Mouse (Mus musculus): Measurements from ENCODE around the gene Atg10. TPM values are rescaled to one million over a fixed set of nuclear protein-coding genes. Genes with fewer than 3 reads are reported as not detected.

Gene Atg10
- total and polyA plus RNA-seq, 2 experiments from 2014 or later: 3.2 to 13.2 TPM

- no peak overlapping the region for H3K4me2 ChIP-seq (ENCODE audit: low read depth, low read length, poor library complexity, severe bottlenecking)
- no peak overlapping the region for H3K4me3 ChIP-seq (ENCODE audit: low read depth, low read length)
- no peaks in the 10 kb centered on the region for H3K36me3 ChIP-seq (ENCODE audit: insufficient read depth, low read length)
- H3K4me1 ChIP-seq (ENCODE audit: insufficient read depth, low read length): no peaks in the 10 kb centered on the region
- H3K27me3 ChIP-seq (ENCODE audit: insufficient read depth, low read length): no peaks in the 10 kb centered on the region
- 62% methylated on average over 10 of the region's 10 CpGs for WGBS
- H3K9ac ChIP-seq (replicated peaks; ENCODE audit: low read length, poor library complexity, severe bottlenecking): no peak overlapping the region
- no peak for TF ChIP-seq CTCF (IDR thresholded peaks at IDR 0.05)
- no peak overlapping the region for H3K27ac ChIP-seq (ENCODE audit: low read depth, low read length)
- no peak for ATAC-seq (ENCODE audit: low FRiP score)
- H3K9me3 ChIP-seq (ENCODE audit: low read length): no peaks in the 10 kb centered on the region
- no peak for DNase-seq (ENCODE audit: low spot score)
Observed at GRCm38 (mm10) chr13:90962836-90963760, 260.7 kb downstream of the Atg10 start.

- ATAC-seq (ENCODE audit: low FRiP score): no peak
- no peaks in the 10 kb centered on the region for H3K4me1 ChIP-seq (ENCODE audit: insufficient read depth, low read length)
- H3K4me2 ChIP-seq (ENCODE audit: low read depth, low read length, poor library complexity, severe bottlenecking): no peak overlapping the region
- WGBS: 33% methylated on average over 8 of the region's 8 CpGs
- H3K4me3 ChIP-seq (ENCODE audit: low read depth, low read length): no peak overlapping the region
- H3K9me3 ChIP-seq (ENCODE audit: low read length): no peaks in the 10 kb centered on the region
- H3K27me3 ChIP-seq (ENCODE audit: insufficient read depth, low read length): no peaks in the 10 kb centered on the region
- H3K9ac ChIP-seq (replicated peaks; ENCODE audit: low read length, poor library complexity, severe bottlenecking): no peak overlapping the region
- no peak overlapping the region for H3K27ac ChIP-seq (ENCODE audit: low read depth, low read length)
- TF ChIP-seq CTCF (IDR thresholded peaks at IDR 0.05): no peak
- no peak for DNase-seq (ENCODE audit: low spot score)
- H3K36me3 ChIP-seq (ENCODE audit: insufficient read depth, low read length): no peaks in the 10 kb centered on the region
Observed at GRCm38 (mm10) chr13:90960591-90960990, 263.2 kb downstream of the Atg10 start.

- WGBS: 21% methylated on average over 2 of the region's 2 CpGs
- ATAC-seq (ENCODE audit: low FRiP score): no peak
Observed at GRCm38 (mm10) chr13:90958894-90959293, 264.9 kb downstream of the Atg10 start.

GRCm38 (mm10) chr13:90939600-90939999, 284.2 kb downstream of the Atg10 start:
- no peaks in the 10 kb centered on the region for H3K27me3 ChIP-seq (ENCODE audit: insufficient read depth, low read length)
- no peak for TF ChIP-seq CTCF (IDR thresholded peaks at IDR 0.05)
- no peaks in the 10 kb centered on the region for H3K36me3 ChIP-seq (ENCODE audit: insufficient read depth, low read length)
- no peak overlapping the region for H3K4me2 ChIP-seq (ENCODE audit: low read depth, low read length, poor library complexity, severe bottlenecking)
- no peak overlapping the region for H3K4me3 ChIP-seq (ENCODE audit: low read depth, low read length)
- 86% methylated on average over 5 of the region's 5 CpGs for WGBS
- H3K4me1 ChIP-seq (ENCODE audit: insufficient read depth, low read length): no peaks in the 10 kb centered on the region
- ATAC-seq (ENCODE audit: low FRiP score) (no peak), DNase-seq (ENCODE audit: low spot score) (no peak)
- H3K9me3 ChIP-seq (ENCODE audit: low read length): no peaks in the 10 kb centered on the region
- no peak overlapping the region for H3K27ac ChIP-seq (ENCODE audit: low read depth, low read length)
- no peak overlapping the region for H3K9ac ChIP-seq (replicated peaks; ENCODE audit: low read length, poor library complexity, severe bottlenecking)

More at GRCm38 (mm10) chr13:90958894-90959293, 264.9 kb downstream of the Atg10 start:
- peak; percentile 44 for DNase-seq (ENCODE audit: low spot score)
- Histone ChIP-seq H3K4me1 (ENCODE audit: insufficient read depth, low read length) (no peaks in the 10 kb centered on the region), H3K27me3 (ENCODE audit: insufficient read depth, low read length) (no peaks in the 10 kb centered on the region), H3K9ac (replicated peaks; ENCODE audit: low read length, poor library complexity, severe bottlenecking) (no peak overlapping the region), H3K9me3 (ENCODE audit: low read length) (no peaks in the 10 kb centered on the region), H3K36me3 (ENCODE audit: insufficient read depth, low read length) (no peaks in the 10 kb centered on the region), H3K4me2 (ENCODE audit: low read depth, low read length, poor library complexity, severe bottlenecking) (no peak overlapping the region), H3K27ac (ENCODE audit: low read depth, low read length) (no peak overlapping the region), H3K4me3 (ENCODE audit: low read depth, low read length) (no peak overlapping the region)
- TF ChIP-seq CTCF (IDR thresholded peaks at IDR 0.05): no peak

- Histone ChIP-seq H3K27ac (ENCODE audit: low read depth, low read length) (no peak overlapping the region), H3K27me3 (ENCODE audit: insufficient read depth, low read length) (no peaks in the 10 kb centered on the region), H3K4me3 (ENCODE audit: low read depth, low read length) (no peak overlapping the region), H3K36me3 (ENCODE audit: insufficient read depth, low read length) (no peaks in the 10 kb centered on the region), H3K4me2 (ENCODE audit: low read depth, low read length, poor library complexity, severe bottlenecking) (no peak overlapping the region), H3K9me3 (ENCODE audit: low read length) (no peaks in the 10 kb centered on the region), H3K9ac (replicated peaks; ENCODE audit: low read length, poor library complexity, severe bottlenecking) (no peak overlapping the region), H3K4me1 (ENCODE audit: insufficient read depth, low read length) (no peaks in the 10 kb centered on the region)
- 67% methylated on average over 6 of the region's 6 CpGs for WGBS
- no peak for ATAC-seq (ENCODE audit: low FRiP score)
- no peak for TF ChIP-seq CTCF (IDR thresholded peaks at IDR 0.05)
- no peak for DNase-seq (ENCODE audit: low spot score)
Observed at GRCm38 (mm10) chr13:90939192-90939591, 284.6 kb downstream of the Atg10 start.

GRCm38 (mm10) chr13:90935852-90936251, 287.9 kb downstream of the Atg10 start:
- ATAC-seq (ENCODE audit: low FRiP score) (no peak), DNase-seq (ENCODE audit: low spot score) (no peak)
- no peaks in the 10 kb centered on the region for H3K4me1 ChIP-seq (ENCODE audit: insufficient read depth, low read length)
- TF ChIP-seq CTCF (IDR thresholded peaks at IDR 0.05): no peak
- no peaks in the 10 kb centered on the region for H3K36me3 ChIP-seq (ENCODE audit: insufficient read depth, low read length)
- no peaks in the 10 kb centered on the region for H3K9me3 ChIP-seq (ENCODE audit: low read length)
- no peak overlapping the region for H3K27ac ChIP-seq (ENCODE audit: low read depth, low read length)
- H3K4me2 ChIP-seq (ENCODE audit: low read depth, low read length, poor library complexity, severe bottlenecking): no peak overlapping the region
- no peaks in the 10 kb centered on the region for H3K27me3 ChIP-seq (ENCODE audit: insufficient read depth, low read length)
- no peak overlapping the region for H3K9ac ChIP-seq (replicated peaks; ENCODE audit: low read length, poor library complexity, severe bottlenecking)
- 91% methylated on average over 7 of the region's 7 CpGs for WGBS
- H3K4me3 ChIP-seq (ENCODE audit: low read depth, low read length): no peak overlapping the region
